Mouse (Mus musculus) bone marrow macrophage, adult 2 months (primary cell): ENCODE results near the gene Mcu.

Experiments
- CTCF ChIP-seq: IDR thresholded peaks from 2 replicates; pipeline ENCODE4 v1.5.1; 2012; ENCODE audit warnings: low read depth, mild to moderate bottlenecking, low read length, moderate library complexity
- POLR2A ChIP-seq: IDR thresholded peaks from 2 replicates; pipeline ENCODE4 v1.6.1; 2012; ENCODE audit warnings: mild to moderate bottlenecking, low read depth, low read length, borderline replicate concordance

- TF ChIP-seq CTCF (no peak), POLR2A (no peak)
Observed at GRCm38 (mm10) chr10:59532256-59532655, 84.2 kb downstream of the Mcu start.
